Mouse (Mus musculus) kidney, adult 2 months (tissue): ENCODE data around the gene Lgi4.

Experiments
- CTCF ChIP-seq: fragments of 200-500 bp; conservative IDR thresholded peaks from 2 replicates; pipeline ENCODE4 v1.5.1; 2011; ENCODE audit warnings: low read depth, mild to moderate bottlenecking, control low read depth, low read length, moderate library complexity, mixed read lengths; ENCODE audit not compliant: insufficient read depth, insufficient read length
- POLR2A ChIP-seq: fragments of 200-500 bp; IDR thresholded peaks from one replicate; pipeline ENCODE4 v1.6.1; 2011; ENCODE audit warnings: low read depth, low read length, control low read depth

GRCm38 (mm10) chr7:31112036-31112435 lies 52.9 kb downstream of the Lgi4 start:
- TF ChIP-seq POLR2A (no peak), CTCF (no peak)
